Comparison of ENCODE assay signal across 19 mouse cellular contexts in genomic region chr4:127016366-127016765, GRCm38 (mm10). TPM values are rescaled to one million over a fixed set of nuclear protein-coding genes. Genes with fewer than 3 reads are reported as not detected.
DNase-seq lines count a peak whose midpoint lies in the region; ATAC-seq lines count a peak whose summit lies in the region.
"Had no signal": no experiment of that assay in that cellular context is flagged by ENCODE, and none has a peak within 500 bp of the region (broad histone marks: within the 10 kb centered on the region; RNA-seq: fewer than 3 reads in every experiment).

No protein-coding gene starts in this region.

- H3K4me3 ChIP-seq in kidney, embryonic 15.5 days (replicated peaks): no peak overlapping the region
- H3K4me3 ChIP-seq in macrophage (ENCODE audit: inconsistent target): no peak overlapping the region; the same call in 1 of the 2 replicates

- H3K4me1 ChIP-seq in kidney, embryonic 15.5 days: peaks cover 6% of the 10 kb centered on the region; the same call in 1 of the 2 replicates
- H3K4me1 ChIP-seq: forebrain, embryonic 12.5 days; hindbrain, embryonic 12.5 days had no signal

- no peaks in the 10 kb centered on the region for H3K36me3 ChIP-seq in kidney, embryonic 15.5 days
- no peaks in the 10 kb centered on the region for H3K36me3 ChIP-seq in macrophage (ENCODE audit: inconsistent target)
- H3K36me3 ChIP-seq: embryonic facial prominence, embryonic 12.5 days; embryonic facial prominence, embryonic 15.5 days; forebrain, embryonic 12.5 days; forebrain, embryonic 15.5 days; G1E; hindbrain, embryonic 12.5 days; hindbrain, embryonic 15.5 days had no signal

- H3K27ac ChIP-seq in kidney, embryonic 15.5 days: no peak overlapping the region
- peak overlapping the region; percentile 43; the same call in 1 of the 2 replicates for H3K27ac ChIP-seq in macrophage
- H3K27ac ChIP-seq: embryonic facial prominence, embryonic 12.5 days; embryonic facial prominence, embryonic 15.5 days; hindbrain, embryonic 12.5 days had no signal

- no peak overlapping the region for H3K4me2 ChIP-seq in kidney, embryonic 15.5 days

- H3K9me3 ChIP-seq in kidney, embryonic 15.5 days (replicated peaks): no peaks in the 10 kb centered on the region
- H3K9me3 ChIP-seq: embryonic facial prominence, embryonic 12.5 days; embryonic facial prominence, embryonic 15.5 days; forebrain, embryonic 12.5 days; forebrain, embryonic 15.5 days; G1E; hindbrain, embryonic 12.5 days; hindbrain, embryonic 15.5 days had no signal

- 79% methylated on average over 4 of the region's 4 CpGs for WGBS in kidney, embryonic 15.5 days
- 96% methylated on average over 4 of the region's 4 CpGs for WGBS in macrophage (ENCODE audit: missing documents)

- no peaks in the 10 kb centered on the region for H3K27me3 ChIP-seq in kidney, embryonic 15.5 days
- H3K27me3 ChIP-seq: CH12.LX; embryonic facial prominence, embryonic 12.5 days; embryonic facial prominence, embryonic 15.5 days; forebrain, embryonic 12.5 days; forebrain, embryonic 15.5 days; hindbrain, embryonic 12.5 days; hindbrain, embryonic 15.5 days; Patski had no signal

- no peak for ATAC-seq in kidney, embryonic 15.5 days (replicated peaks; ENCODE audit: low FRiP score)

- no peak overlapping the region for H3K9ac ChIP-seq in kidney, embryonic 15.5 days
- H3K9ac ChIP-seq: embryonic facial prominence, embryonic 12.5 days; embryonic facial prominence, embryonic 15.5 days; forebrain, embryonic 12.5 days; forebrain, embryonic 15.5 days; hindbrain, embryonic 12.5 days; hindbrain, embryonic 15.5 days had no signal

- DNase-seq in kidney, adult 11 months: peak; percentile 67
- DNase-seq in kidney, adult 8-10 months: peak; percentile 62 to 65
- DNase-seq in kidney, postnatal 10 days: no peak
- peak; percentile 27 for DNase-seq in kidney, postnatal 14 days
- DNase-seq in layer of hippocampus, adult 9-11 months: no peak
- DNase-seq: adrenal gland, postnatal 36 days; cerebellum, adult 11 months; cerebellum, postnatal 25 days had no signal

- H3K79me2 ChIP-seq in macrophage (ENCODE audit: inconsistent target): no peaks in the 10 kb centered on the region

RNA-seq across cellular contexts. Expression of gene Sfpq, which starts 4.8 kb away (rescaled TPM):
- 88.3 and 93.6 TPM in 2 replicates for polyA plus RNA-seq in kidney, embryonic 15.5 days (2015; fragmentation: Nextera tagmentation; extraction: Ambion mirVana)
- 1,000 to 10,000 TPM in 9 of 26 experiments, 100 to 1,000 TPM in 17; 597 to 1,272 (median 877) TPM for total RNA-seq in macrophage (2018; cell fraction: chromatin; rRNA removed)
- total RNA-seq in macrophage (2018; cell fraction: cytosol; rRNA removed): 100 to 1,000 TPM in 13 of 26 experiments, 10 to 100 TPM in 13; 51.0 to 154 (median 98.2) TPM
- 100 to 1,000 TPM; 243 to 649 (median 372) TPM for total RNA-seq in macrophage (2018; cell fraction: nucleus; rRNA removed)
- 107 to 312 TPM (median 142 TPM) in 3 replicates for polyA plus RNA-seq in macrophage (2018)

RNA-seq across cellular contexts. Expression of gene Zmym1, which starts 44.6 kb away (rescaled TPM):
- 19.4 and 19.8 TPM in 2 replicates for polyA plus RNA-seq in kidney, embryonic 15.5 days (2015; fragmentation: Nextera tagmentation; extraction: Ambion mirVana)
- 10 to 100 TPM in 6 of 26 experiments, 1 to 10 TPM in 20; 1.6 to 19.3 (median 6.3) TPM for total RNA-seq in macrophage (2018; cell fraction: chromatin; rRNA removed)
- 1 to 10 TPM; 1.0 to 6.4 (median 3.4) TPM for total RNA-seq in macrophage (2018; cell fraction: cytosol; rRNA removed)
- total RNA-seq in macrophage (2018; cell fraction: nucleus; rRNA removed): 10 to 100 TPM in 5 of 26 experiments, 1 to 10 TPM in 21; 1.5 to 17.6 (median 5.1) TPM
- 4.2 to 5.6 TPM (median 4.4 TPM) in 3 replicates for polyA plus RNA-seq in macrophage (2018)

RNA-seq across cellular contexts. Expression of gene Zmym4, which starts 48.4 kb away (rescaled TPM):
- 19.8 and 20.3 TPM in 2 replicates for polyA plus RNA-seq in kidney, embryonic 15.5 days (2015; fragmentation: Nextera tagmentation; extraction: Ambion mirVana)
- 100 to 1,000 TPM in 14 of 26 experiments, 10 to 100 TPM in 12; 34.0 to 142 (median 104) TPM for total RNA-seq in macrophage (2018; cell fraction: chromatin; rRNA removed)
- total RNA-seq in macrophage (2018; cell fraction: cytosol; rRNA removed): 10 to 100 TPM; 11.1 to 21.3 (median 16.9) TPM
- total RNA-seq in macrophage (2018; cell fraction: nucleus; rRNA removed): 10 to 100 TPM; 23.3 to 86.1 (median 47.9) TPM
- polyA plus RNA-seq in macrophage (2018): 9.4 to 15.1 TPM (median 14.7 TPM) in 3 replicates

Comparison
In these comparisons a context has a peak if more than half of its experiments do, and no peak if none do; other contexts are left out.
1. DNase-seq: peak in kidney, adult 11 months (single experiment), kidney, adult 8-10 months (2 of 2) and kidney, postnatal 14 days (single experiment); none in kidney, postnatal 10 days (single experiment) and layer of hippocampus, adult 9-11 months (single experiment).